Mouse (Mus musculus) adrenal gland, adult 8-10 months (tissue): ENCODE results near the gene Sla2. TPM values are rescaled to one million over a fixed set of nuclear protein-coding genes. Genes with fewer than 3 reads are reported as not detected.
"Not testable (repeated sequence)": the region's sequence is repeated elsewhere in the genome, so short reads cannot be mapped to it uniquely, and the experiment has no call there.

ENCODE experiments used
- DNase-seq: peaks from one replicate; pipeline ENCODE4 v3.0.0; 2022
- total RNA-seq, 4 experiments: library from RNA; stranded (reverse); gene quantifications; 2 replicates each; pipeline ENCODE4 v1.2.4; 2022

Gene Sla2
- total RNA-seq, 4 experiments from 2014 or later = 0.14 TPM; not detected in 3

DNA sequence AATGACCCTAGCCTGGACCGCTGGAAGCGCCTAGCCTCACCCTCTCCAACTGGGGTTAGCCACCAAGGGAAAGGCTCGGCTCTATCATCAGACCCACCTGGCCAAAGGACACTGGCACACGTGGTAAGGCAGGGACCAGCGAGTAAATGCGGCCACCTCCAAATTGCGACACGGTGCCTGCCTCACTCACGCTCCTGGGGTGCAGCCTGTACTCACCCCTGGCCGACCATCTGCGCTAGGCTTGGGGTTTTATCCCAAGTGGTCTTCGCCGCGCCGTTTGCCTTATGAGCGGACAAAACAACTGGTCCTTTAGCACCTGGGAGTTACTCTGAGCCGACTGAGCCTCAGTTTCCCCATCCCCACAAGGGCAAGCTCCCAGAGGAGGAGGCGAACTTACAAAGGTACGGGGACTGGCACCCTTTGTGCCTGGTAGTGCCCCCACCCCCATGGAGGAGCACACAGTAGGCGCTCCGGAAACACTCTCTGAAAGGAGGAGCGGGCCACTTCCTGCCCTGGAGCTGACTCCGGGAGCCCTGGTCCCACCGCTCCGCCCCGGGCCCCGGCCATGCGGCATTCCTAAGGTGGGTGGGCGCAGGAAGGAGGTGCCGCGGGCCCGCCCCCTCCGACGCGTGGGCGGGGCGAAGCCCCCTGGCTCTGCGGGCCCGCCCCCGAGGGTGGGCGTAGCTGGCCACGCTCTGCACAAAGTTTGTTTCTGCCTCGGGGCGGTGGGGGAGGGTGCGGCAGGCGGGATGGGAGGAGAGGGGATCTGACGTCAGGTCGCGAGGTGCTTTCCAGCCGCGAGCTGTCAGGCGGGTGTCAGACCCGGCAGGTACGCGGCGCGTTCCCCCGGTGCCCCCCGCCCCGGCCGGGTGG lies 47.4 kb downstream of the Sla2 start, which contains the start of gene Tgif2:
TSS of gene Tgif2 (plus strand) at position 689 of the 873 bp plus-strand sequence.
- peak; percentile 18 for DNase-seq

DNA sequence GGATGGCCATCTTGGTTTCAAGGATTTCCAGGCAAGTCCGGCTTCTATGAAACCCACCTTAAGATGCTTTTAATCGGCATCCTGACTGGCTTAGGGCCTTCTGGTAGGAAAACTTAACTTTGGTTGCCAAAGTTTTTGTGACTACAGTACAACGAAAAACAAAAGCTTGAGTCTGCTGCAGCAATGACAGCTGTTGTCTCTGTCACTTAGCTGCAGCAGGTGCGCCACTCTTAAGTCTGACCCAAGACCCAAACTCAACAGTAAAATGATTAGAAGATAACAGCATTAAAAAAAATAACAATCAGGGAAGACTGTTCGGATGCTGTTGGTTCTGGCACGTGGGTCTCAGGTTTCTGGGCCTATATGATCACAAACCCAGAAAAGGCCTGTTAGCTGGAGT lies 48.2 kb downstream of the Sla2 start:
- DNase-seq = no peak

DNA sequence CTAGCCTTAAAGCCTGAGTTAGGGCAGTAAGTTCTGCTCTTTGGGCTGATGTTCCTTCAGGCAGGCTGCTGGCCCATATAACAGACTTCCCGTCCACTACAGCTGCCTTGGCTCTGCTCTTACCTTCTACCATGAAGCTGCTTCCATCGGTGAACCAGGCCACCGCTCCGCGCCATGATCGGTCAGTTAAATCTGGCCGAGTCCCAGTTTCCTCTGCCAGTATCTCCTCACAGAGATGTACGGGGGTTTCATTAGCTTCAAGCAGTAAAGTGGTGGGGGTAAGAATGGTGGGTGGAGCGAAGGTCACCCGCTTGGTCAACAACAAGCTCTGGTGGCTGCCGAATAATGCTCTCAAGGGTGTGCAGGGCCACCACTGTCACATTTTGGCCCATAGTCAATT lies 52.7 kb downstream of the Sla2 start:
- DNase-seq = no peak

DNA sequence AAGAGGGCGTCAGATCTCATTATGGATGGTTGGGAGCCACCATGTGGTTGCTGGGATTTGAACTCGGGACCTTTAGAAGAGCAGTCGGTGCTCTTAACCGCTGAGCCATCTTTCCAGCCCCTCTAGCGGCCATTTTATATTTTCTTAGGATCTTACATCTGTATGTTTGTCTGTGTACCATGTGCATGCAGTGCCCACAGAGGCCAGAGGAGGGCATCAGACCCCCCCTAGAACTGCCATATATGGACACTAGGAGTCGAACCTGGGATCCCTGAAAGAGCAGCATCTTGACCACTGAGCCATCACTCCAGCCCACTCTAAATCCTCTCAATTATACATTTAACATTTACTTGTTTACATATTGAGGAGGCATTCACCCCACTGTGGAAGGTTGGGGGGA lies 61.9 kb downstream of the Sla2 start:
- not testable (repeated sequence) for DNase-seq

Other genes starting within 250 kb of the Sla2 start
- 10 to 100 TPM; 37.2 to 58.6 (median 47.9) TPM for gene Myl9, start 111.8 kb downstream of the Sla2 start, total RNA-seq
- 1 to 10 TPM; 2.4 to 4.0 (median 3.8) TPM for gene Tgif2, start 47.2 kb downstream of the Sla2 start, total RNA-seq
- gene 4930518I15Rik, start 29.2 kb downstream of the Sla2 start, total RNA-seq = 1 to 10 TPM; 2.6 to 6.2 (median 4.0) TPM
- 100 to 1,000 TPM; 134 to 305 (median 233) TPM for gene Rab5if, start 24.1 kb downstream of the Sla2 start, total RNA-seq
- 10 to 100 TPM; 54.3 to 81.0 (median 75.3) TPM for gene Ndrg3, start 104.9 kb upstream of the Sla2 start, total RNA-seq
- 1 to 10 TPM; 4.8 to 7.7 (median 6.4) TPM for gene Dsn1, start 120.0 kb upstream of the Sla2 start, total RNA-seq
- gene Soga1, start 192.1 kb upstream of the Sla2 start, total RNA-seq = 10 to 100 TPM; 38.6 to 50.0 (median 46.5) TPM
- not detected for gene Tldc2, start 199.9 kb upstream of the Sla2 start, total RNA-seq
- gene Samhd1, start 248.1 kb upstream of the Sla2 start, total RNA-seq = 10 to 100 TPM; 22.4 to 38.9 (median 31.0) TPM